Mouse (Mus musculus) kidney, postnatal 0 days (tissue): Measurements from ENCODE around the gene Btnl2. TPM values are rescaled to one million over a fixed set of nuclear protein-coding genes. Genes with fewer than 3 reads are reported as not detected.

ENCODE experiments used
- ATAC-seq: fragments of 200-750 bp; cut with Nextera tagmentation; replicated peaks from 2 replicates; pipeline ENCODE4 v1.8.0; 2017; ENCODE audit warnings: low read depth, moderate number of reproducible peaks, moderate TSS enrichment, moderate library complexity; ENCODE audit not compliant: low FRiP score
- DNase-seq: peaks from one replicate; pipeline ENCODE4 v3.0.0-alpha.2; 2016; ENCODE audit warnings: low spot score
- H3K27ac ChIP-seq: fragments of 300-500 bp; sonication (generic); 2 replicates; pipeline ENCODE4 v1.5.1; 2014; ENCODE audit warnings: mild to moderate bottlenecking
- H3K27me3 ChIP-seq: fragments of 300-500 bp; sonication (generic); 2 replicates; pipeline ENCODE4 v1.6.1; 2014; ENCODE audit warnings: low read length, mixed read lengths; ENCODE audit not compliant: insufficient read depth
- H3K36me3 ChIP-seq: fragments of 300-500 bp; sonication (generic); 2 replicates; pipeline ENCODE4 v1.6.1; 2014; ENCODE audit warnings: low read length, mixed read lengths; ENCODE audit not compliant: insufficient read depth
- H3K4me1 ChIP-seq: fragments of 300-500 bp; sonication (generic); replicated peaks from 2 replicates; pipeline ENCODE4 v1.6.1; 2014; ENCODE audit warnings: antibody characterized with exemption, low read length, mixed read lengths; ENCODE audit not compliant: insufficient read depth
- H3K4me2 ChIP-seq: fragments of 300-500 bp; sonication (generic); 2 replicates; pipeline ENCODE4 v1.6.1; 2014; ENCODE audit warnings: mild to moderate bottlenecking, low read length, moderate library complexity, mixed read lengths
- H3K4me3 ChIP-seq: fragments of 300-500 bp; sonication (generic); replicated peaks from 2 replicates; pipeline ENCODE4 v1.5.1; 2014; ENCODE audit warnings: low read depth, low read length
- H3K9ac ChIP-seq: fragments of 300-500 bp; sonication (generic); 2 replicates; pipeline ENCODE4 v1.6.1; 2014; ENCODE audit warnings: low read depth, low read length
- H3K9me3 ChIP-seq: fragments of 300-500 bp; sonication (generic); replicated peaks from 2 replicates; pipeline ENCODE4 v1.6.1; 2016; ENCODE audit warnings: low read length, inconsistent platforms, mixed read lengths
- CTCF ChIP-seq: IDR thresholded peaks from 2 replicates; pipeline ENCODE4 v1.5.1; 2016; ENCODE audit warnings: antibody characterized with exemption, low read depth, mild to moderate bottlenecking, moderate library complexity
- WGBS: fragments of 180-500 bp; shearing (Covaris S2); extraction: QIAGEN DNeasy Blood & Tissue Kit; methylation state at CpG from one replicate; pipeline ENCODE4 v1.1.7; 2014; 5-methylcytosine and 5-hydroxymethylcytosine counted together
- polyA plus RNA-seq: library from polyadenylated mRNA; unstranded; fragments of >200 nt; fragmentation: Nextera tagmentation; extraction: Ambion mirVana; gene quantifications from 2 replicates; pipeline ENCODE4 v1.2.1, GENCODE M21; 2015

Gene Btnl2
- polyA plus RNA-seq, 1 experiment from 2014 or later = 0.04 TPM

GRCm38 (mm10) chr17:34398711-34399393 lies 44.2 kb downstream of the Btnl2 start, which contains the start of gene BC051142:
Gene BC051142 (plus strand): TSS chr17:34398820.
- peak; percentile 13; the same call in 1 of the 2 replicates for TF ChIP-seq CTCF
- Histone ChIP-seq H3K9ac (peak within 1 kb of the TSS; percentile 66), H3K36me3 (no peaks in the 10 kb centered on the region), H3K4me2 (peak within 1 kb of the TSS; percentile 75), H3K4me3 (peak within 1 kb of the TSS; percentile 51), H3K27me3 (no peaks in the 10 kb centered on the region), H3K9me3 (no peaks in the 10 kb centered on the region), H3K27ac (peak within 1 kb of the TSS; percentile 80), H3K4me1 (no peaks in the 10 kb centered on the region)
- ATAC-seq (peak; percentile 95), DNase-seq (peak; percentile 96)
- 7% methylated on average over 34 of the region's 34 CpGs for WGBS

GRCm38 (mm10) chr17:34399394-34399715 lies 44.7 kb downstream of the Btnl2 start:
- Histone ChIP-seq H3K4me3 (no peak overlapping the region; the same call in 1 of the 2 replicates), H3K4me1 (no peaks in the 10 kb centered on the region), H3K36me3 (no peaks in the 10 kb centered on the region), H3K27ac (no peak overlapping the region), H3K9ac (no peak overlapping the region), H3K4me2 (peak overlapping the region; percentile 75; the same call in 1 of the 2 replicates), H3K27me3 (no peaks in the 10 kb centered on the region), H3K9me3 (no peaks in the 10 kb centered on the region)
- ATAC-seq (no peak), DNase-seq (peak; percentile 17)
- TF ChIP-seq CTCF = no peak
- 53% methylated on average over 4 of the region's 4 CpGs for WGBS

- ATAC-seq (no peak), DNase-seq (peak; percentile 66)
- Histone ChIP-seq H3K4me2 (no peak overlapping the region), H3K27ac (no peak overlapping the region), H3K27me3 (no peaks in the 10 kb centered on the region), H3K9ac (no peak overlapping the region), H3K36me3 (no peaks in the 10 kb centered on the region), H3K4me1 (no peaks in the 10 kb centered on the region), H3K9me3 (no peaks in the 10 kb centered on the region), H3K4me3 (no peak overlapping the region)
- peak; percentile 92 for TF ChIP-seq CTCF
- WGBS = 19% methylated on average over 6 of the region's 6 CpGs
Measured at GRCm38 (mm10) chr17:34411117-34411516, 56.5 kb downstream of the Btnl2 start.

Other genes starting within 250 kb of the Btnl2 start
- 18.6 and 20.6 TPM in 2 replicates for gene H2-DMa, start 235.3 kb upstream of the Btnl2 start, polyA plus RNA-seq
- gene Brd2, start 232.2 kb upstream of the Btnl2 start, polyA plus RNA-seq = 90.2 and 100 TPM in 2 replicates
- 15.3 and 19.4 TPM in 2 replicates for gene H2-DMb2, start 211.5 kb upstream of the Btnl2 start, polyA plus RNA-seq
- gene H2-DMb1, start 201.8 kb upstream of the Btnl2 start, polyA plus RNA-seq = 12.9 and 13.5 TPM in 2 replicates
- 8.5 and 8.8 TPM in 2 replicates for gene Tap1, start 167.3 kb upstream of the Btnl2 start, polyA plus RNA-seq
- 5.9 TPM in 2 replicates for gene Psmb9, start 167.1 kb upstream of the Btnl2 start, polyA plus RNA-seq
- gene Psmb8, start 157.1 kb upstream of the Btnl2 start, polyA plus RNA-seq = 17.7 and 21.6 TPM in 2 replicates
- gene Tap2, start 151.3 kb upstream of the Btnl2 start, polyA plus RNA-seq = 8.8 TPM in 2 replicates
- gene H2-Ob, start 115.9 kb upstream of the Btnl2 start, polyA plus RNA-seq = 0.11 and 0.18 TPM in 2 replicates
- gene H2-Ab1, start 97.1 kb upstream of the Btnl2 start, polyA plus RNA-seq = 48.2 and 49.7 TPM in 2 replicates
- gene H2-Aa, start 67.0 kb upstream of the Btnl2 start, polyA plus RNA-seq = 5.9 and 6.0 TPM in 2 replicates
- 13.6 and 14.3 TPM in 2 replicates for gene H2-Eb1, start 49.0 kb upstream of the Btnl2 start, polyA plus RNA-seq
- 0.06 TPM in 1 of 2 replicates, not detected in the other for gene H2-Eb2, start 29.2 kb upstream of the Btnl2 start, polyA plus RNA-seq
- gene Btnl1, start 22.3 kb downstream of the Btnl2 start, polyA plus RNA-seq = not detected in 2 replicates
- 1.2 and 1.4 TPM in 2 replicates for gene BC051142, start 44.0 kb downstream of the Btnl2 start, polyA plus RNA-seq
- gene Btnl4, start 122.5 kb downstream of the Btnl2 start, polyA plus RNA-seq = not detected in 2 replicates
- not detected in 2 replicates for gene Btnl6, start 162.5 kb downstream of the Btnl2 start, polyA plus RNA-seq
- gene Notch4, start 209.4 kb downstream of the Btnl2 start, polyA plus RNA-seq = 6.8 and 10.6 TPM in 2 replicates
- gene Gpsm3, start 235.0 kb downstream of the Btnl2 start, polyA plus RNA-seq = 28.5 and 29.5 TPM in 2 replicates
- gene Pbx2, start 236.4 kb downstream of the Btnl2 start, polyA plus RNA-seq = 13.0 and 13.2 TPM in 2 replicates
- 7.4 and 7.9 TPM in 2 replicates for gene Ager, start 243.0 kb downstream of the Btnl2 start, polyA plus RNA-seq
- 154 and 177 TPM in 2 replicates for gene Rnf5, start 248.9 kb downstream of the Btnl2 start, polyA plus RNA-seq
- 56.1 and 58.6 TPM in 2 replicates for gene Agpat1, start 249.4 kb downstream of the Btnl2 start, polyA plus RNA-seq